Mouse (Mus musculus) lung, postnatal 4 days (tissue): ENCODE measurements at regions not wholly inside any gene's neighbourhood (a gene's known extent, or its start where the extent isn't known, plus 50 kb on each side); places are given as distances from the start of the nearest gene placed in this dataset.

ENCODE experiments used
- DNase-seq, 2 experiments: peaks; one replicate each; pipeline ENCODE4 v3.0.0; 2021

DNA sequence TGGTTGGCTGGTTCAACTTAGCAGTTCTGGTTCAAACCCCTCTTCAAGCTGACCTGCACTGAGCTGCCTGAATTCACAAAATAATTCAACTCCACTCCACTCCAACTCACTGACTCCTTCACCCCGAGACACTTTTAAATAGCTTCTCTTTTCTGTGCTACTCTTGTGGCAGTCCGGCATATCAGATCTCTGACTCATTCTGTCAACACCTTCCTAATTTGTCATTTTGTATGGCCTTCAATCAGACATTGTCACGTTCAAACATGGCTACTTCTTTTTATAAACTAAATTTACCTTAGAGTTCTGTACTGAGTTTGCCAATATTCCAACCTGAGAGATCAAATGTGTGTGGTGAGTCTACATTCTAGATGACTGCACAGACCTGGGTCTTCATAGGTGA lies 579.1 kb downstream of the Slitrk1 start:
- no peak for DNase-seq

GRCm38 (mm10) chr14:108326425-108326824 lies 587.5 kb downstream of the Slitrk1 start:
- DNase-seq, result no peak

- no peak for DNase-seq
These were observed 590.5 kb downstream of the Slitrk1 start for GRCm38 (mm10) chr14:108323364-108324037.

GRCm38 (mm10) chr14:108307627-108308026 lies 606.3 kb downstream of the Slitrk1 start:
- DNase-seq, result no peak

DNA sequence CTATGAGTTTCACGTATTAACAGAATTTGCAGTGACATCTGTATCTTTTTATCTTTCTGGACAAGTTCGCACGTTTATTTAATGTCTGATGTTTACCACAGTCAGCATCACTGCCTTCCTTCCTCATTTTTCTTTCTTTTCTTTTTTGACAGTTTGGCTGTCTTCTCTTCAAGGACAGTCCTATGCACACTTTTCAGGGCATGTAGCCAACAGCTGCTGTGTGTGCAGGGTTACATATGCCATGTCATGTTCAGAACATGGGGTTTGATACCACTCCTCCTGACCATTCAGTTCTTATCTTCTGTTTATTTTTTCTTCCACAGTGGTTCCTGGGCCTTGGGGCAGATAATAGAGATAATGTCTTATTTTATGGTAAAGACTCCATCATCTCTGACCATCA lies 634.3 kb downstream of the Slitrk1 start:
- no peak for DNase-seq

DNA sequence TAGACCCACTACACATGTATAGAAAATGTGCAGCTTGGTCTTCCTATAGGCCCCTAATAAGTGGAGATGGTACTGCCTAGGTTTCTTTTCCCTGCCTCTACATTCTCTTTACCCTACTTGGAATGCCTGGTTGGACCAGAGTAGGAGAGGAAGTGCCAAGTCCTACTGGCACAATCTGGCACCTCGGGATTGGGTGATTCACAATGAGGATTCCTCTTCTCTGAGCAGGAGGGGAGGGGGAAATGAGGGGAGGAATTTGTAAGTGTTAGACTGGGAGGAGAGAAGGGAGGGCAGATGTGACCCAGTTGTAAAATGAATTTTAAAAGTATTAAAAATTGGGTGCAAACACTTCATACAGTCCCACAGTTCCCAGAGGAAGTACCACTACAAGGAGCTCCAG lies 652.9 kb downstream of the Slitrk1 start:
- no peak for DNase-seq

- DNase-seq, result no peak
These were observed 666.6 kb downstream of the Slitrk1 start for GRCm38 (mm10) chr14:108247365-108247764.

GRCm38 (mm10) chr14:108225483-108226124 lies 688.4 kb downstream of the Slitrk1 start:
- no peak for DNase-seq

- no peak for DNase-seq
These were observed 704.7 kb downstream of the Slitrk1 start for GRCm38 (mm10) chr14:108209246-108209645.

DNA sequence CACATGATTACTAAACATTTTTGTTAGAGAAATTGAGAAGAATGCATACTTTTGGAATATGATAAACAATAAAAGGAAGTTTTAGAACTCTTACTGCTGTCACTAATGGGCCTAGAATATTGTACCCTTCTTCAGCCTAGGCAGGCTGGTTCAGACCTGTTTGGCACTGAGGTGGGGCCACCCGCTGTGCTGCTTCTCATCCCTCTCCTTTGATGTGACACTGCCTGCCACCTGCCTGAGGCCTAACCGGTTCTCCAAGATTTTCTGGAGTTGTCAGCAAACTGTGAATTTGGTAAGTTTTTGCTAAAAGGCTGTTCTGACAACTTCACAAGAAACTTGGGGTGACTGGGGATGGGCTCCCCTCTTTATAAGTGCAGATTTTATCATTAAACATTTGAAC lies 714.8 kb downstream of the Slitrk1 start:
- no peak for DNase-seq

DNA sequence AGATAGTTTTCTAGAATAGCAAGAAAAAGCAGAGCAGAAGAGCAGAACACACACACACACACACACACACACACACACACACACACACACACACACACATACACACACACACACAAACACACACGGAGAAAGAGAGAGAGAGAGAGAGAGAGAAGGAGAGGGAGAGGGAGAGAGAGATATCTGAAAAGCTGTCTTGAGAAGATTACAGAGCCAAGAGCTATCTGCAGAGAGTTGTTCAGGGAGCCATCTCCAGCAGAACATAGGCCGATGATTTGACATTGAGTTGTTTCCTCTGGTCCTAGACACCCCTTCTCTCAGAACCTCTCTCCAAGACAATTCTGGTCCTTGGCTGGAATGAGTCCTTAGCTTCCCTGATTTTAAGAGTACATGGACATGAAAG lies 733.0 kb downstream of the Slitrk1 start:
- no peak for DNase-seq

DNA sequence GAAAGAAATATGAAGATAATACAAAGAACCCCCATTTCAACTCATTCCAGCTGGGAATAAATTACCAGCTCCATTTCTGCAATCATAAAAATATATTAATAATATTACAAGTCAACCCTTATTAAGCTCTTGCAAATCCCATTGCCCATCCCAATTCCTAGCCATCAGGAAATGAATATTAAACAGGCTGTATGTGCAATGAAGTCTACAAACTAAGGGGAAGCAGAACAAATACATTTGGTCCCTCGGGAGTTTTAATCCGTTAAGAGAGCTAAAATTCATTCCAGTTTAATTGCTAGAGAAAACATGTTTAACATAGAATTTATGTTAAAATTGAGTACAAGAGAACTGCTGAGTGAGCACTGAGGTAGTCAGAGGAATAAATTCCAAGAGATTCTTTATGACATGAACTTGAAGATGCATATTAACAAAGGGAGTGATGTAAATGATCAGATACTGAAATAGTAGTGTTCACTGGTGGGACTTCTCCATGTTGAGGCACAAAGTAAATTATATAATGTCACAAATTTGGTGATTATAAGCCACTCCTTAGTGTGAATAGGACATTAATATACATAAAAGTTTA lies 738.6 kb downstream of the Slitrk1 start:
- no peak for DNase-seq

GRCm38 (mm10) chr14:108152981-108153380 lies 761.0 kb downstream of the Slitrk1 start:
- no peak for DNase-seq

- DNase-seq, result no peak
These were observed 790.8 kb downstream of the Slitrk1 start for GRCm38 (mm10) chr14:108123147-108123546.

- no peak for DNase-seq
These were observed 808.9 kb downstream of the Slitrk1 start for GRCm38 (mm10) chr14:108105009-108105408.

GRCm38 (mm10) chr14:108090965-108091364 lies 823.0 kb downstream of the Slitrk1 start:
- DNase-seq, result no peak

DNA sequence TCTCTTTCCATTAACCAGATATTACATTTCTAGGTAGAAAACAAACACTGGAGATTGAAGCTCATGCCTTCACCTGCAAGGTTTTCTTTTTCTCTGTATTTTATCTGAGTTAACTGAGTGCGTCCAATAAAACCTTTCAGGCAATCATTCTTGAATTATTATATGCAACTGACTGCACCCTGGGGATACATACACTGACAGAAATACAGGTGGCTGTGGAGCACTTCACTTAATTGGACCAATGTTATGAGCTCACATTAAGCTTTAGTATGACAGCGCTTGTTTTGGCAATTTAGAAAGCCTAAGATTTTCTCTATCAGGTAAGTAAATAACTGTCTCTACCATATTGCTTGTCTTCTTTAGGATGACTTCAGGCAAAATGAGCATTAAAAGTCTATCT lies 864.0 kb downstream of the Slitrk1 start:
- DNase-seq, result no peak

DNA sequence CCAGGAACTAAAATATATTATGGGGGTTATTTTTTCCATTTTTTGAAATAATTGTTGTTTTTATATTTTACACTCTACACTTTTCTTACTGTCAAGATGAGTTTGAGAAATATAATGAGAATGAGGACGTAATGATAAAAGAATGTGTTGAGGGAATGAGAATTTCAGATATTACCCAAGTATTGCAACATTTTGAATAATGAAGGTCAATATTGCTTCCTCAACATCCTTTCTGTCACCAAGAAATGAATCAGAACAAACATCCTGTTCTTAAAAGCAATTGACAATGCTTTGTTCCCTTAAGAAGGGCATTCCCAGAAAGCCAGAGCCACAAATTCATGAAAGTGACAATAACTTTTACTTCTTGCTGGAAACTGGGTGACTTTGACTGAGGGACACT lies 878.0 kb downstream of the Slitrk1 start:
- no peak for DNase-seq

GRCm38 (mm10) chr14:108034162-108034561 lies 879.8 kb downstream of the Slitrk1 start:
- DNase-seq, result no peak

DNA sequence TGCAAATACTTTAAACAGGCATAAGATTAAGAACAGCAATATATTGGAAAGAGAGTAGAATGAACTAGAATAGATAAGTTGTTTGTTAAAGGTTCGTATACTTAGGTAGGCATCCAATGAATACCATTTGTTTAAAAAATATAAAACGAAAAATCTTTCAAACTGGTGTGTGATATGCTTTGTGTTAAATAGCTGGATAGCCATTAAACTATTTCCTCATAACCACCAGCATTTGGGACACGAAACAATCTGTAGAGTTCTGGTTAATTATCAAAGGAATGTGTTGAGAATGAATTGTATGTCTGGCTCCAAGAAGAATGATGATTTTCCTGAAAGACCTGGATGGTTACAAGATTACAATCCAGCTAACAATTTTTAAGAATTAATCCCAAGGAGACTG lies 891.4 kb downstream of the Slitrk1 start:
- no peak for DNase-seq

- DNase-seq, result no peak
These were observed 891.9 kb downstream of the Slitrk1 start for GRCm38 (mm10) chr14:108022066-108022465.

GRCm38 (mm10) chr14:108021331-108021730 lies 892.6 kb downstream of the Slitrk1 start:
- DNase-seq, result no peak

DNA sequence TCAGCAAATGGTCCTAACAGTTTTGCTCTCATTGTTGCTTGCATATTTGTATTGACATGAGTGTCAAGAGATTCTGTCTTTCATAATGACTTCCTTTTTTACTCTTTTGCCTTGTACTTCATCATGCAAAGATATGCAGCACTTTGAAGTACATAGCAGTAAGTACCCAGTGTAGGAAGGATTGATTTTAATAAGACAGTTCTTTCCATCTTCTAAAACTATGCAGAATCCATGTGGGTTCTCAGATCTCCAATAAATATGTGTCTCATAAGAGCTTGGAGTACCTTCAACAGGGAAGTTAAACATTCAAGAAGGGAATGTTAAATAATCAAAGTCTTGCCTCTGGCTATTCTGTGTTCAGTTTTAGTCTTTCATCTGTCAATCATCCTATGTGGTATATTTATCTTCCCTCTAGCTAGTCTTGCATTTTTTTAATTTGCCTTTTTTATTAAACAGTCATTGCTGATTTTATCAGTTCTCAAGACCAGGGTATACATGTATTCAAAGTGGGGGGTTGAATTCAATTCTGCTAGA lies 926.1 kb downstream of the Slitrk1 start:
- no peak for DNase-seq

- no peak for DNase-seq
These were observed 935.8 kb downstream of the Slitrk1 start for GRCm38 (mm10) chr14:107978141-107978540.
